Mouse (Mus musculus): Measurements from ENCODE around the gene Jade1. TPM values are rescaled to one million over a fixed set of nuclear protein-coding genes. Genes with fewer than 3 reads are reported as not detected.

The Jade1 gene
- total and polyA plus RNA-seq, 3 experiments, result 10.1 to 38.6 (median 28.5) TPM

DNA sequence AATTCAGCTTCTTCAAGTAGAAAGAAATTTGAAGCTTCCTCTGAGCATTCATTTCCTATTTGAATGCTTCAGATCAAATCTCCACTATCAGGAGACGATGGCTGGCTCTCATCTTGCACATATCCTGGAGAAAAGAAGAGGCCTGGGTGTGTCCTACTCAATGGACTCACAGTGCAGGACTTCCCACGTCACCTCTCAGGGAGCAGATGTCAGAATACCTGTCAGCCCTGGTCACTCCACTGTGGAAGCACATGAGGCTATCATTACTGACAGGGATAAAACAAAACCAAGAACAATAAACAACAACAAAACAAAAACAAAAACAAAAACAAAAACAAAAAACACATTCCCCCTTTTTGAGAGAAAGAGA, 32.5 kb upstream of the Jade1 start:
- Histone ChIP-seq H3K4me3 (no peak overlapping the region), H3K4me1 (ENCODE audit: control insufficient read depth, insufficient read depth, low read length) (peaks cover 1% of the 10 kb centered on the region), H3K27ac (no peak overlapping the region), H3K27me3 (ENCODE audit: control insufficient read depth, insufficient read depth, low read length) (no peaks in the 10 kb centered on the region), H3K36me3 (ENCODE audit: control insufficient read depth, insufficient read depth, low read length) (no peaks in the 10 kb centered on the region; the same call in 1 of the 2 replicates), H3K9ac (ENCODE audit: low read depth, low read length) (no peak overlapping the region), H3K79me2 (replicated peaks; ENCODE audit: control insufficient read depth, insufficient read depth, low read length) (no peaks in the 10 kb centered on the region)
- no peak for DNase-seq
- intact Hi-C loops (cut with DNase I), result no loop called here
- WGBS, result 36% methylated on average over 2 of the region's 2 CpGs
- no peak for TF ChIP-seq EP300 (IDR thresholded peaks at IDR 0.05; ENCODE audit: insufficient read depth, low read depth, low read length)
- no peak for TF ChIP-seq CTCF (IDR thresholded peaks at IDR 0.05)
- no peak for TF ChIP-seq POLR2A (IDR thresholded peaks at IDR 0.05; ENCODE audit: insufficient read depth, low read depth, low read length)

DNA sequence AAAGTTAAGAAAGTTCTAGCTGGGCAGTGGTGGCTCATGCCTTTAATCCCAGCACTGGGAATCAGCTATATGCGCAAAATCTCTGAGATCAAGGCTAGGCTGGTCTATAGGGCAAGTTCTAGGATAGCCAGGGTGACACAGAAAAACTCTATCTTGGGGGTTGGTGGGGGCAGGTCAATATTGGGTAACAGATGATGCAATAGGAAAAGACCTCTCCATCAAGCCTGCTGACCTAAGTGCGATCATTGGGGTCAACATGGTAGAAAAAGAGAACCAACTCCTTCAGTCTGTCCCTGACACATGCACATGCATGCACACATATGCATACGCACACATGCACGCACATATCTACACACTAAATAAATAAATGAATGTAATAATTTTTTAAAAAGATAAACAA, 32.1 kb upstream of the Jade1 start:
- no peak for DNase-seq
- Histone ChIP-seq H3K9ac (ENCODE audit: low read depth, low read length) (no peak overlapping the region), H3K27ac (no peak overlapping the region), H3K79me2 (replicated peaks; ENCODE audit: control insufficient read depth, insufficient read depth, low read length) (no peaks in the 10 kb centered on the region), H3K27me3 (ENCODE audit: control insufficient read depth, insufficient read depth, low read length) (no peaks in the 10 kb centered on the region), H3K4me1 (ENCODE audit: control insufficient read depth, insufficient read depth, low read length) (peaks cover 1% of the 10 kb centered on the region), H3K4me3 (no peak overlapping the region), H3K36me3 (ENCODE audit: control insufficient read depth, insufficient read depth, low read length) (no peaks in the 10 kb centered on the region; the same call in 1 of the 2 replicates)
- intact Hi-C loops (cut with DNase I), result no loop called here
- WGBS, result 96% methylated on average over 4 of the region's 4 CpGs
- TF ChIP-seq CTCF (IDR thresholded peaks at IDR 0.05) (no peak), EP300 (IDR thresholded peaks at IDR 0.05; ENCODE audit: insufficient read depth, low read depth, low read length) (no peak), POLR2A (IDR thresholded peaks at IDR 0.05; ENCODE audit: insufficient read depth, low read depth, low read length) (no peak)

DNA sequence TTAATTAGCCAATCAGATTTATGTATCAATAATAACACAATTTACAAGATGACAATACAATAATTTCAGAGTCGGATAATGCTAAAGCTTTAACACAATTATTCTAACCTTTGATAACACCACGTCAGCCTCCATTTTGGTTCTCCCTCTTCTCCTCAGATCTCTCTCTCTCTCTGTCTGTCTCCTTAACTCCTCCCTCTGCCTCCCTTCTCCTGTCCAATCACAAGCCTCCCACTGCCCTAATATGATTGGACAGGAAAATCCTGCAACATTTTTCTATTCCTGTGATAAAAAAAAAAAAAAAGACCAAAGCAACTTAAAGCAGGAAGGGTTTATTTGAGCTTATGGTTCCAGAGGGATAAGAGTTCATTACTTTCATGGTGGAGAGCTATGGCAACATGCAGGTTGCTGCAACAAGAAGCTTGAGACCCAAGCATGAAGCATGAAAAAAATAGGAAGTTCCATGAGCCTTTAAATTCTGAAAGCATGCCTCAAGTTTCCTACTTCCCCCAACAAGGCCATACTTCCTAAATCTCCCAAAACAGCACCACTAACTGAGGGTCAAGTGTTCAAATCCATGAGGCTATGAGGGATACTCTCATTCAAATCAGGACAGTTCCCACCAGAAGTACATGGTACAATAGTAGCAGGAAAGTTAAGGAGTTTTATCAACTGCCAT, 27.1 kb upstream of the Jade1 start:
- peaks cover 1% of the 10 kb centered on the region; the same call in 1 of the 2 replicates for H3K4me1 ChIP-seq (ENCODE audit: control insufficient read depth, insufficient read depth, low read length)
- no peak for DNase-seq
- intact Hi-C loops (cut with DNase I), result no loop called here
- no peaks in the 10 kb centered on the region for H3K79me2 ChIP-seq (replicated peaks; ENCODE audit: control insufficient read depth, insufficient read depth, low read length)
- no peak overlapping the region for H3K4me3 ChIP-seq
- H3K27me3 ChIP-seq (ENCODE audit: control insufficient read depth, insufficient read depth, low read length), result no peaks in the 10 kb centered on the region
- no peak overlapping the region for H3K27ac ChIP-seq
- WGBS, result 96% methylated on average over 2 of the region's 2 CpGs
- TF ChIP-seq POLR2A (IDR thresholded peaks at IDR 0.05; ENCODE audit: insufficient read depth, low read depth, low read length) (no peak), EP300 (IDR thresholded peaks at IDR 0.05; ENCODE audit: insufficient read depth, low read depth, low read length) (no peak), CTCF (IDR thresholded peaks at IDR 0.05) (no peak)
- H3K36me3 ChIP-seq (ENCODE audit: control insufficient read depth, insufficient read depth, low read length), result no peaks in the 10 kb centered on the region
- H3K9ac ChIP-seq (ENCODE audit: low read depth, low read length), result no peak overlapping the region

DNA sequence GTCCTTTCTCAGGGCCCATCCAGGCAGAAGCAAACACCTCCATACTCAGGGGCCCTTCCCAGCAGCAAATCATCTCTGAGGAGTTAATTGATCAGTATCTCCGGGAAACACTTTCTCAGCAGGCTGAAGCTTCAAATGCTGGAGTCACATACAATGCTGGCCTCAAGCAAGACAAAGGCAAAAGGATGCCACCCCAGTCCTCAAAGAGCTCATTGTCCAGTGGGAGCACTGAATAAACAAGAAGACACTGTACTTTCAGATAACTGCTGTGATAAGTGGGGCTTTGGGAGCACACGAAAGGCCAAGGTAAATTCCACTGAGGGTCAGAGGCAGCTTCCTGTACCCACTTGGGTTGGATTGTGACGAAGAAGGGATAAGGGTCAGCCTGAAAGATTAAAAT, 25.4 kb upstream of the Jade1 start:
- no peak for DNase-seq
- Histone ChIP-seq H3K79me2 (replicated peaks; ENCODE audit: control insufficient read depth, insufficient read depth, low read length) (no peaks in the 10 kb centered on the region), H3K27me3 (ENCODE audit: control insufficient read depth, insufficient read depth, low read length) (no peaks in the 10 kb centered on the region), H3K4me1 (ENCODE audit: control insufficient read depth, insufficient read depth, low read length) (peaks cover 1% of the 10 kb centered on the region; the same call in 1 of the 2 replicates), H3K9ac (ENCODE audit: low read depth, low read length) (no peak overlapping the region), H3K4me3 (no peak overlapping the region), H3K36me3 (ENCODE audit: control insufficient read depth, insufficient read depth, low read length) (no peaks in the 10 kb centered on the region), H3K27ac (no peak overlapping the region)
- intact Hi-C loops (cut with DNase I), result no loop called here
- 73% methylated on average over 3 of the region's 3 CpGs for WGBS
- TF ChIP-seq CTCF (IDR thresholded peaks at IDR 0.05) (no peak), EP300 (IDR thresholded peaks at IDR 0.05; ENCODE audit: insufficient read depth, low read depth, low read length) (no peak), POLR2A (IDR thresholded peaks at IDR 0.05; ENCODE audit: insufficient read depth, low read depth, low read length) (no peak)

DNA sequence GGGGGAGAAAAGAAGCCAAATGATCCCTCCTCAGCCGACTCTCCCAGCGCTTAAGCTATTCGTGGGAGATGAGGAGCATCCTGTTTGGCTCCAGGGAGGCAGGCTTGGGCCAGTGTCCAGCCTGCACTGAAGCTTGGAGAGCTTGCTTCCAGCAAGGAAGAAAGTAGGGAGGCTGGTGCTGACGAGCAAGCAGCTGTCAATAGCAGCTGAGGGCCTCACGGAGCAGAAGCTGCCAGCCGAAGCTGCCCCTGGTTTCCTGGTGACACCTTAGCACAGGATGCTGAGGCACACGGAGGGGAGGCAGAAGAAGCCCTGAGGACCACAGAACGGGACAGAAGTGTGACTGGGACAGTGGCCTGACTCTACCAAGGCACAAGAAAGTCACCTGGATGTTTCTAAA, 24.0 kb upstream of the Jade1 start:
- Histone ChIP-seq H3K27me3 (ENCODE audit: control insufficient read depth, insufficient read depth, low read length) (no peaks in the 10 kb centered on the region), H3K36me3 (ENCODE audit: control insufficient read depth, insufficient read depth, low read length) (no peaks in the 10 kb centered on the region), H3K4me3 (no peak overlapping the region), H3K79me2 (replicated peaks; ENCODE audit: control insufficient read depth, insufficient read depth, low read length) (no peaks in the 10 kb centered on the region), H3K9ac (ENCODE audit: low read depth, low read length) (0 out of 2 replicates have a peak overlapping the region, but pooled peaks have one; percentile 36), H3K4me1 (ENCODE audit: control insufficient read depth, insufficient read depth, low read length) (peaks cover 1% of the 10 kb centered on the region; the same call in 1 of the 2 replicates), H3K27ac (no peak overlapping the region)
- WGBS, result 12% methylated on average over 8 of the region's 8 CpGs
- DNase-seq, result peak; percentile 36 to 37
- intact Hi-C loops (cut with DNase I), result no loop called here
- TF ChIP-seq POLR2A (IDR thresholded peaks at IDR 0.05; ENCODE audit: insufficient read depth, low read depth, low read length) (no peak), CTCF (IDR thresholded peaks at IDR 0.05) (no peak), EP300 (IDR thresholded peaks at IDR 0.05; ENCODE audit: insufficient read depth, low read depth, low read length) (no peak)

DNA sequence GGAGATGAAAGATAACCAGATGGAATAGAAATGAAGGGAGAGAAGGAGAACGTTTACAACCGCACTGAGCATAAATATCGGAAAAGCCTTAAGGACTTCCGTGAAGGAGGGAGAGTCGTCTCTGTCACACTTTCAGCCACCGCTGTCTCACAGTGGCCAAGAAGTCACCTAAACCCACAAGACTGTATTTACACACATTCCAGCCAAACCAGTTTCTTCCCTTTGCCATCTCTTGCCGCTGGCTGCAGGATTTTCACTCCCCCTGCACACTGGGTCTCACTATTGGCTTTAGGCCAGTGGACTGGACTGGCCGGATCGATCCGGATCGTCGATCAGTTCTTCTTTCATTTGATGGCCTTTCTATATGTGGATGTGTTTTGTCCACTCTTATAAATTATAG, 23.4 kb upstream of the Jade1 start:
- no peaks in the 10 kb centered on the region for H3K36me3 ChIP-seq (ENCODE audit: control insufficient read depth, insufficient read depth, low read length)
- H3K27ac ChIP-seq, result no peak overlapping the region
- no peaks in the 10 kb centered on the region for H3K79me2 ChIP-seq (replicated peaks; ENCODE audit: control insufficient read depth, insufficient read depth, low read length)
- H3K9ac ChIP-seq (ENCODE audit: low read depth, low read length), result no peak overlapping the region
- intact Hi-C loops (cut with DNase I), result no loop called here
- no peak for DNase-seq
- no peaks in the 10 kb centered on the region for H3K27me3 ChIP-seq (ENCODE audit: control insufficient read depth, insufficient read depth, low read length)
- WGBS, result 92% methylated on average over 12 of the region's 12 CpGs
- peaks cover 1% of the 10 kb centered on the region; the same call in 1 of the 2 replicates for H3K4me1 ChIP-seq (ENCODE audit: control insufficient read depth, insufficient read depth, low read length)
- H3K4me3 ChIP-seq, result no peak overlapping the region
- no peak for TF ChIP-seq EP300 (IDR thresholded peaks at IDR 0.05; ENCODE audit: insufficient read depth, low read depth, low read length)
- no peak for TF ChIP-seq CTCF (IDR thresholded peaks at IDR 0.05)
- no peak for TF ChIP-seq POLR2A (IDR thresholded peaks at IDR 0.05; ENCODE audit: insufficient read depth, low read depth, low read length)

Measured in heart, adult 2 months (tissue).